Mouse (Mus musculus) neural tube, embryonic 12.5 days (tissue): ENCODE results near the gene Rora. TPM values are rescaled to one million over a fixed set of nuclear protein-coding genes. Genes with fewer than 3 reads are reported as not detected.

Experiments used
- ATAC-seq: fragments of 200-750 bp; cut with Nextera tagmentation; 2 replicates; pipeline ENCODE4 v1.8.0; 2017; ENCODE audit warnings: low read depth, mild to moderate bottlenecking, moderate TSS enrichment, moderate library complexity; ENCODE audit not compliant: low FRiP score
- H3K27ac ChIP-seq: fragments of 300-500 bp; sonication (generic); 2 replicates; pipeline ENCODE4 v1.5.1; 2016
- H3K27me3 ChIP-seq: fragments of 300-500 bp; sonication (generic); replicated peaks from 2 replicates; pipeline ENCODE4 v1.6.1; 2016; ENCODE audit warnings: mild to moderate bottlenecking
- H3K36me3 ChIP-seq: fragments of 300-500 bp; sonication (generic); 2 replicates; pipeline ENCODE4 v1.6.1; 2016; ENCODE audit warnings: mild to moderate bottlenecking
- H3K4me1 ChIP-seq: fragments of 300-500 bp; sonication (generic); 2 replicates; pipeline ENCODE4 v1.6.1; 2016
- H3K4me2 ChIP-seq: fragments of 300-500 bp; sonication (generic); replicated peaks from 2 replicates; pipeline ENCODE4 v1.6.1; 2016; ENCODE audit warnings: mild to moderate bottlenecking
- H3K4me3 ChIP-seq: fragments of 300-500 bp; sonication (generic); 2 replicates; pipeline ENCODE4 v1.5.1; 2016
- H3K9ac ChIP-seq: fragments of 300-500 bp; sonication (generic); 2 replicates; pipeline ENCODE4 v1.6.1; 2016; ENCODE audit warnings: mild to moderate bottlenecking
- H3K9me3 ChIP-seq: fragments of 300-500 bp; sonication (generic); 2 replicates; pipeline ENCODE4 v1.6.1; 2016; ENCODE audit warnings: mild to moderate bottlenecking
- WGBS: fragments of 180-500 bp; shearing (Covaris S2); methylation state at CpG from one replicate; pipeline ENCODE4 v1.1.7; 2016; 5-methylcytosine and 5-hydroxymethylcytosine counted together
- polyA plus RNA-seq: library from polyadenylated mRNA; unstranded; fragments of >200 nt; fragmentation: Nextera tagmentation; extraction: Ambion mirVana; gene quantifications from 2 replicates; pipeline ENCODE4 v1.2.1, GENCODE M21; 2016

The Rora gene
- polyA plus RNA-seq, 1 experiment from 2014 or later = 5.3 TPM

DNA sequence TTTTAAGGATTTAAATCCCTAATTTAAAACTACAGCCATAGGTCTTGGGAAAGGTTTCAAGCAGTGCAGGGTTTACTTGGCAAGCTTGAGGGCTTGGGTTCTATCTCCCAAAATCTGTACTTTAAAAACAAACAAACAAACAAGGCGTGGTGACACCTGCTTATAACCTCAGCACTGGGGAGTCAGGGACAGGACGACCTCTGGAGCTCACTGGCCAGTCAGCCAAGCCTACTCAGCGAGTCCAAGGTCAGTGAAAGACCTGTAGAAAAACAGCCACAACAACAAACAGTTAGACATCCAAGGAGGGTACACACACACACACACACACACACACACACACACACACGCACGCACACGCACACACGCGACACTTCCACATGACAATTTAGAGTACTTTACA lies 538.9 kb downstream of the Rora start:
- no peak overlapping the region for H3K9ac ChIP-seq
- no peaks in the 10 kb centered on the region for H3K27me3 ChIP-seq
- ATAC-seq = no peak
- no peaks in the 10 kb centered on the region for H3K4me1 ChIP-seq
- no peak overlapping the region for H3K4me2 ChIP-seq
- H3K27ac ChIP-seq = no peak overlapping the region
- WGBS = 89% methylated on average over 8 of the region's 8 CpGs
- H3K9me3 ChIP-seq = no peaks in the 10 kb centered on the region
- H3K36me3 ChIP-seq = no peaks in the 10 kb centered on the region
- no peak overlapping the region for H3K4me3 ChIP-seq

DNA sequence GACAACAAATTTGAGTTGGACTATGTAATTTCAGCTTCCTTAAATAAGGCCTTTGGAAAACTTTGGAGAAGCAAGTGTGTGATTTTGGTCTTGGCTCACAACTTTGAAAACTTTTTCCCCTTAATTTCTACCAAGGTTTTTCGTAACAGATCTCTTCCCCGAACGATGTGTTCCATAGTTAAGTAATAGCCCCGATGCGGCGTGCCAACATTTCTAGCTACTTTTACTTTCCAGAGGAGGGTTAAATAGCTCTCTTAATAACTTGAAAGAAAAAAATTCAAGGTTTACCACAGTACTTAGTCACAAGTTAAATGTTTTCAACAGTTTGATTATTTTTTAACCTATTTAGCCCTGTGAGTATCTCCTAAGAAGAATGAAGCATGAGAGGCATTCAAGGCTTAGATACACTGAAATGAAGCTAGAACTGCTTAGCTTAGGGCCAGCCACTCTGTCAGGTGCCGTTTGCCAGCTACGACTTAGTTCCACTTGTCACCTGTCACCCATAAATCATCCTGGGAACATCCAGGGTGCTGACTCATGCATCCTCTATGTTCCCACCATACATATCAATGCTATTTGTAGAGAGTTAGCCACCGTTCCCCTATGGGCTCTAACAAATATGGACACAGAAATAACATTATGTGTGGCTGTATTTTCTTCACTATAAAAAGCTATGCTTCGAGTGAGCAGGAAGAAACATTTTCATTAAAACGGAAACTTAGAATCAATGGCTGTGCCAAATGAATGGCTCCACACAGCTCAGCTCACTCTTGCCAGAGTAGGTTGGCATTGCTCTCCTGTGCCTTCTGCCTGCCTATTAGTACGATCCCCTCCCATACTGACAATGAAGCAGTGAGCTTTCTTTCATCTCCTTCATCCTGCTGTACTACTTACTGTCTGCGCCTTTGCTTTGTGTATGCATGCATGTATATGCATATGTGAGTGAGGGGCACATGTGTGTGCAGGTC lies 541.3 kb downstream of the Rora start:
- Histone ChIP-seq H3K36me3 (no peaks in the 10 kb centered on the region), H3K4me3 (no peak overlapping the region), H3K4me2 (no peak overlapping the region), H3K9ac (no peak overlapping the region), H3K4me1 (no peaks in the 10 kb centered on the region), H3K27me3 (no peaks in the 10 kb centered on the region), H3K9me3 (no peaks in the 10 kb centered on the region), H3K27ac (no peak overlapping the region)
- WGBS = 84% methylated on average over 13 of the region's 13 CpGs
- no peak for ATAC-seq

DNA sequence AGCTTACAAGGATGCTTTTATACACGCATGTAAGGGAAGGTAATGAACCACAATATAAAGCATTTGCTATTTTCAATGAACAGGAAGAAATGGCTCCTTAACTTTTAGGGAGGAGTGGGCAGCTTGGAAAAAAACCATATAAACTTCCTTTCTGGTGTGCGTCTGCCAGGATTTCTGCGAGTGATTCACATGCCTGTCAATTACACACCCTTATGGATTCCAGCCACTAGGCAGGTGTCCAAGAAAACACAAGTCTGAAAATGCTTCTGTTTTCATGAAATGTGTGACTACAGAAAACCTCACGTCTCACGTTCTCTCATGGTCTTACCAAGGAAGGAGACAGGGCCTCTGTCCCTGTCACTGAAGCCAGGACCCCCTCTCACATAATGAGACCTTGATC lies 560.2 kb downstream of the Rora start:
- Histone ChIP-seq H3K4me3 (no peak overlapping the region), H3K4me2 (no peak overlapping the region), H3K27ac (no peak overlapping the region), H3K27me3 (no peaks in the 10 kb centered on the region), H3K4me1 (no peaks in the 10 kb centered on the region; the same call in 1 of the 2 replicates), H3K9ac (no peak overlapping the region), H3K9me3 (no peaks in the 10 kb centered on the region), H3K36me3 (no peaks in the 10 kb centered on the region)
- ATAC-seq = no peak
- 87% methylated on average over 5 of the region's 5 CpGs for WGBS

DNA sequence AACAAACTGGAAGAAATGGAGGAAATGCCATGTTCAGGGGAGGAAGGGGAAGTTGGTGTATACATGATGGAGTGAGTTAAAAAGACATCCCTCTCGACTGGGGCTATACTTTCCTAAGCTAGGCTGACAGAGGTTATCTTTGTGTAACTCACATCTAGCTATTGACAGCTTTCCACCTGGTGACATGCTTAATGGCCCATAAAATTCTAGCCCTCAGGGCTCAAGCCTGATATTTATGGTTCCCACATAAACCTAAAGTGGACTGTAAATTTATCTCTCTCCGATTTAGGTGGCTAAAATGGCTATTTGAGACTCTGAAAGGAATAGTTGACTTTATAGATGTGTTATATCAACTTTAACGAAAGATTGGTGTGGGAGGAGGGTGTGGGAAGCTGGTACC lies 571.3 kb downstream of the Rora start:
- H3K4me3 ChIP-seq = no peak overlapping the region
- no peak overlapping the region for H3K9ac ChIP-seq
- H3K27me3 ChIP-seq = no peaks in the 10 kb centered on the region
- H3K4me1 ChIP-seq = no peaks in the 10 kb centered on the region; the same call in 1 of the 2 replicates
- no peak overlapping the region for H3K27ac ChIP-seq
- no peak for ATAC-seq
- no peaks in the 10 kb centered on the region for H3K9me3 ChIP-seq
- 27% methylated on average over 3 of the region's 3 CpGs for WGBS
- H3K36me3 ChIP-seq = no peaks in the 10 kb centered on the region
- H3K4me2 ChIP-seq = no peak overlapping the region

DNA sequence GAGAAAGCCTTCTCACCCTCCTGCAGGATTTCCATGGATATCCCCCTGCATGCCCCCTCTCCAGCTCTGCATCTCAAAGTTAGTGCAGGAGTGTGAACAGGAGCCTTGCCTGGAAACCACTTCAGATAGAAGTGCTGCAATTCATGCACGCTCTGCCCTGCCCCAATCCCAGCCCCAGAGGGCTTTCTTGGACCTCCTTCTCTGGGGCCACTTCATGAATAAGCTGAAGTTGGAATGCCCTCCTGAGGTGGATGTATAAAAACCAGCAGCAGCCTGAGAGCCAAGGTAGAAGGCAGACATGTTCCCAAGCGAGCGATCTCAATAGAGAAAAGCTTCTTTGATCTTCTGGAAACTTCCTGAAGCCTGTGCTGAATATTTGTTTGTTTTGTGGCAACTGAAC lies 572.8 kb downstream of the Rora start:
- WGBS = 58% methylated on average over 3 of the region's 3 CpGs
- no peaks in the 10 kb centered on the region for H3K27me3 ChIP-seq

DNA sequence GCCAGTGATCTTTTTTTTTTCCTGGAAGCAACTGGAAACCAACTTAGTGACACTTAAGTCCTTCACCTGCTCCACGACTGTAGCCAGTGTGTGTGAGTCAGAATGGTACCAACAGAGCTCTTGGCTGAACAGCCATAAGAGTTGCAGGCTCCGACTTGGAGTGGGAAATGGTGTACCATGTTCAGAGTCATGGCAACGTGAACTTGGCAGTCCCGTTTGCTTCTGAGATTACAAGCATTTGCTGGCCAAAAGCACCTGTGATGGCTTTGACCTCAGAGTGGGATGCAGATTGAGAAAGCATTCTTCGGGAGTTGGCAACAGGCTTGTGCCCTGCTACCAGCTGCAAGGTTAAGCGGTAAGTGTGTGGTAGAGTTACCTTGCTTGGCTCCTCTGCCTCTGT lies 574.2 kb downstream of the Rora start:
- H3K9me3 ChIP-seq = no peaks in the 10 kb centered on the region
- H3K36me3 ChIP-seq = no peaks in the 10 kb centered on the region
- H3K27me3 ChIP-seq = no peaks in the 10 kb centered on the region
- H3K4me1 ChIP-seq = no peaks in the 10 kb centered on the region; the same call in 1 of the 2 replicates
- H3K4me2 ChIP-seq = no peak overlapping the region
- no peak overlapping the region for H3K4me3 ChIP-seq
- 92% methylated on average over 6 of the region's 6 CpGs for WGBS
- H3K27ac ChIP-seq = no peak overlapping the region
- no peak for ATAC-seq
- no peak overlapping the region for H3K9ac ChIP-seq

More for the DNA sequence above, 572.8 kb downstream of the Rora start:
- ATAC-seq = no peak
- H3K9me3 ChIP-seq = no peaks in the 10 kb centered on the region
- no peak overlapping the region for H3K9ac ChIP-seq
- H3K4me3 ChIP-seq = no peak overlapping the region
- no peak overlapping the region for H3K4me2 ChIP-seq
- H3K36me3 ChIP-seq = no peaks in the 10 kb centered on the region
- no peaks in the 10 kb centered on the region; the same call in 1 of the 2 replicates for H3K4me1 ChIP-seq
- H3K27ac ChIP-seq = no peak overlapping the region

DNA sequence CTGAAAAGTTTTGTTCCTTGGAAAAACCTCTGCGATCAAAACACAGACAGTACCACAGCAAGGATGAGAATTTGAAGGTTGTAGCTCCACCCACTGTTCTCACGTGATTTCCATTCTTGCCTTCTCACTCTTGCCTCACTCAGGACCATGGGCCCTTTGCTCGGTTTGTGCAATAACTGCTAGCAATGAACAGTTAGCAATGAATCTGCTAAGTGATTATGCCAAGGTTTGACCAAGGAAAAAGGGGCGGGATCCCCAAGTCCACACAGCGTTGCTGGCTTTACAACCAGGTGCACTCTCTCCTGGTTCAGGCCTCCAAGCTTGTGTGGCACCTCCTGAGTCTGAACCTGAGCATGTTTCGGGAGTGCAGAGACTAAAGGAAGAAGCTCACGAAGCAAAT lies 576.3 kb downstream of the Rora start:
- no peak overlapping the region for H3K4me3 ChIP-seq
- H3K9ac ChIP-seq = no peak overlapping the region
- H3K4me1 ChIP-seq = peaks cover 10% of the 10 kb centered on the region
- no peak overlapping the region for H3K27ac ChIP-seq
- H3K4me2 ChIP-seq = no peak overlapping the region
- WGBS = 87% methylated on average over 7 of the region's 7 CpGs
- no peaks in the 10 kb centered on the region for H3K27me3 ChIP-seq
- no peaks in the 10 kb centered on the region for H3K36me3 ChIP-seq
- no peaks in the 10 kb centered on the region for H3K9me3 ChIP-seq
- ATAC-seq = no peak

DNA sequence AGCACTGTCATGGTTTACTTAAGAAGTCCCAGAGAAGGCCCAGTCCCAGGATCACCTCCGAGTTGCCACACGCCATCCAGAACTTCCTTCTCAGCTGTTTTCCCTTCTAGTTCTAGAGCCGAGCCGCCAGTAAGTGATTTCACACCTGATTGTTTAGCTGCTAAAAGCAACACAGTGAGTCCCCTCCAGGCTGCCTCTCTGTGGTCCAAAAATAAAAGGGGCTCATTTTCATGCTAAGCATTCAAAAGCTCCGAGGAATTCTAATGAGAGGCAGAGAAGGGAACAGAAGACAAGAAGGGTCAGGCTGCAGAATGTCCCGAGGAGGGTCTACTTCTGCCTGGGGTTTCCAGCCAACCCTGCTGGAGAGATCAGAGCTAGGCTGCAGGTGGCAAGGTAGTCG lies 580.9 kb downstream of the Rora start:
- Histone ChIP-seq H3K27ac (no peak overlapping the region), H3K4me3 (no peak overlapping the region), H3K9ac (no peak overlapping the region), H3K27me3 (no peaks in the 10 kb centered on the region), H3K9me3 (no peaks in the 10 kb centered on the region), H3K4me2 (no peak overlapping the region), H3K4me1 (peaks cover 10% of the 10 kb centered on the region), H3K36me3 (no peaks in the 10 kb centered on the region)
- 13% methylated on average over 7 of the region's 7 CpGs for WGBS
- ATAC-seq = no peak

DNA sequence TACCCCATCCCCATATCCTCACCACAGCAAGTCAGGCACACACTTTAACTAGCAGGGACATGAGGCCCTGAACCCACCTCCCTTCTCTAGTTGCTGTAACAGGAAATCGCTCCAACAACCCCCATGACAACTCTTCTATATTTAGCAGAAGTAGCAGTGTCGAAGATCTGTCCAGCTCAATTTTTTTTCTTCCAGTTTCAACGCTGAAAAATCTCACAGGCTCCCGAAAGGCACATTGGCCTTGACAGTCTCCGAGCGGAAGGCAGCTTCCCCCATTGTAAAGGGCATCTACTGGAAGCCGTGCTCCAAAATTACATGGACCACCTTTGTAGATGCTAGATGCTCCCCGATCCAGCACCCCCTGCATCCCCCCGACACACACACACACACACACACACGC lies 583.7 kb downstream of the Rora start:
- H3K4me2 ChIP-seq = no peak overlapping the region
- H3K9ac ChIP-seq = no peak overlapping the region
- no peaks in the 10 kb centered on the region for H3K27me3 ChIP-seq
- H3K27ac ChIP-seq = no peak overlapping the region
- ATAC-seq = no peak
- no peaks in the 10 kb centered on the region for H3K9me3 ChIP-seq
- H3K36me3 ChIP-seq = no peaks in the 10 kb centered on the region
- H3K4me3 ChIP-seq = no peak overlapping the region
- WGBS = 84% methylated on average over 10 of the region's 10 CpGs
- H3K4me1 ChIP-seq = peaks cover 10% of the 10 kb centered on the region

DNA sequence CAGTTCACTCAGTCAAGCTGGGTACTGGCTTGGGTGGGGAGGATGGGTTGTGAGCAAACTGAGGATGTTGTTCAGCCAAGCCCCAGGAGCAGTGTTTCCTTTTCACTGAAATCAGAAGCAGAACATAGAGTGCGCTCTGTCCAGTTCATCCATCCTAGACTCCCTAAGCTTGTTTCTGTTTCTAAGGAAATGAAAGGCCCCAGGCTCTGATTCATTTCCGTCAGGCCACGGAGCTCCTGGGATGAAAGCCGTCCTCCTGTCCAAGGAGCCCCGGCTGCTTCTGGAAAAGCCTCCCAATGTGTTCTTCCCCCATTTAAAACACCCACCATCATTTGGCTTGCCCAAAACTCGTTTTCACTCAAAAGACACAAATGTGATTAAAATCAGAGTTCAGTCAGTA lies 589.0 kb downstream of the Rora start:
- no peaks in the 10 kb centered on the region for H3K27me3 ChIP-seq
- H3K4me1 ChIP-seq = no peaks in the 10 kb centered on the region
- no peak overlapping the region for H3K4me3 ChIP-seq
- H3K9ac ChIP-seq = no peak overlapping the region
- no peak overlapping the region for H3K27ac ChIP-seq
- WGBS = 57% methylated on average over 6 of the region's 6 CpGs
- no peaks in the 10 kb centered on the region for H3K9me3 ChIP-seq
- H3K4me2 ChIP-seq = no peak overlapping the region
- no peaks in the 10 kb centered on the region for H3K36me3 ChIP-seq
- no peak for ATAC-seq

DNA sequence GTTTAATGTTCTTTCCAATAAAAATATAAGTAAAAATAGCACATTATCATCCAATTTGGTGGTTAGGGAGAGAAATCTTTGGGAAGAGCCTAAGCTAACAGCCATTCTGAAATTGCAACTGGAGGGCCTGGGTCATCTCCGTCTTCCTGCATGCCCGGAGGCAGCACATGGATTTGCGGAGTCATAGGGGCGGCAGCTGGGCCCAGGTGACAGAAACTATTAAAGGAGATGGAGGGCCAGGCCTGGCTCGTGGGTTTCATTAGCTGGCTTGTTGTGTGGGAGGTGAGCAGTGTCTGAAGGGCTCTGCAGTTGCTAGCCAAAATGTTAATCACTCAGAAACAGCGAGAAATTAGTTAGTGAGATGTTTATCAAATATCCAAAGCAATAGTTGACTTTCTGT lies 590.0 kb downstream of the Rora start:
- WGBS = 36% methylated on average over 6 of the region's 6 CpGs
- no peak for ATAC-seq

DNA sequence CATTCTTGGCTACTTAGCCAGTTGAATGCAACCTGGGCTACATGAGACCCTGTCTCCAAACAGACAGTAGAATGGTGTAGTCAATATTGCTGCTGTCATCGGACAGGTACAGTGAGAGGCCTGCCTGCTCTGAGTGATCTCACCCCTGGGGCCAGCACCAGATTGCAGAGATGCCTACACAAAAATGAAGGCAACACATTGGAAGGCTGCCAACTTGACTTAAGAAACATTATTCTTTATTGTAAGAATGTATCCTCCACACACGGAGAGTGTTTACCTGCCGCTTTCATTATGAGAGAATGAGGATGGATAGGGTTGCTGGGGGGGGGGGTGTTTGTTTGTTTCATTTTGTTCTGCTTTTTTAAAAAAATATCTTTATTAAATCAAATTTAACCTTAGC lies 592.6 kb downstream of the Rora start:
- Histone ChIP-seq H3K27me3 (no peaks in the 10 kb centered on the region), H3K27ac (no peak overlapping the region), H3K9ac (no peak overlapping the region), H3K9me3 (no peaks in the 10 kb centered on the region), H3K4me3 (no peak overlapping the region), H3K36me3 (no peaks in the 10 kb centered on the region), H3K4me2 (no peak overlapping the region), H3K4me1 (no peaks in the 10 kb centered on the region)
- ATAC-seq = no peak
- WGBS = 77% methylated on average over 3 of the region's 3 CpGs

More for the DNA sequence above, 590.0 kb downstream of the Rora start:
- H3K9ac ChIP-seq = no peak overlapping the region
- no peak overlapping the region for H3K27ac ChIP-seq
- no peak overlapping the region for H3K4me2 ChIP-seq
- no peaks in the 10 kb centered on the region for H3K27me3 ChIP-seq
- no peaks in the 10 kb centered on the region for H3K36me3 ChIP-seq
- no peak overlapping the region for H3K4me3 ChIP-seq
- no peaks in the 10 kb centered on the region for H3K9me3 ChIP-seq
- no peaks in the 10 kb centered on the region for H3K4me1 ChIP-seq

DNA sequence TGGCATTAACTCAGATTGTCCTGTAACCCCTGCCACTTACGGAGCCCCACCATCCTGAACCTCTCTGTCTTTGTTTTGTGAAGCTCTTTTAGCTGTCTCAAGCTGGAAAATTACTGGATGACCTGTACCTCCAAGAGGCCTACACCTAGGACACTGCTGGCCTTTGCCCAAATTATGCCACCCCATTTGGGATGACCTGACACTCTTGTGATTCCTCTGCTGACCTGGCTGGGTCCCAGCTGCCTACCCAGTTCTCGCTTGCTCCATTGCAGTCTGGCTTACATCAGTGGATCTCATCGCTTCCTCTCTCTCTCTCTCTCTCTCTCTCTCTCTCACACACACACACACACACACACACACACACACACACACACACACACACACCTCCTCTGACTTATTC lies 596.0 kb downstream of the Rora start:
- no peak for ATAC-seq
- Histone ChIP-seq H3K4me2 (no peak overlapping the region), H3K27ac (no peak overlapping the region), H3K9me3 (no peaks in the 10 kb centered on the region), H3K4me3 (no peak overlapping the region), H3K27me3 (no peaks in the 10 kb centered on the region), H3K9ac (no peak overlapping the region), H3K36me3 (no peaks in the 10 kb centered on the region), H3K4me1 (no peaks in the 10 kb centered on the region)
- WGBS = 97% methylated on average over 3 of the region's 3 CpGs
